Mouse (Mus musculus) megakaryocyte-erythroid progenitor cell, adult 5-6 weeks (primary cell): Measurements from ENCODE around the gene Nacc2. TPM values are rescaled to one million over a fixed set of nuclear protein-coding genes. Genes with fewer than 3 reads are reported as not detected.

Experiments used
- ATAC-seq: replicated peaks from 2 replicates; pipeline ENCODE4 v1.8.0; 2016; ENCODE audit warnings: mild to moderate bottlenecking, inconsistent platforms; ENCODE audit not compliant: severe bottlenecking, poor library complexity, low FRiP score, low TSS enrichment
- total RNA-seq, 2 experiments: library from RNA; stranded (forward) in 1 of 2; stranded (reverse) in 1 of 2; fragments of 200-1000, 215-1000 nt in 1 of 2; fragments of >200 nt in 1 of 2; fragmentation: Nextera tagmentation in 1 of 2; gene quantifications; 2 replicates each; pipeline ENCODE4 v1.2.3; 2014 to 2017

The Nacc2 gene
- total RNA-seq, 2 experiments from 2014 or later, result 3.8 to 5.2 TPM

GRCm38 (mm10) chr2:26107011-26107410, 16.0 kb downstream of the Nacc2 start:
- ATAC-seq, result no peak

- ATAC-seq, result no peak
These were observed 16.8 kb downstream of the Nacc2 start for GRCm38 (mm10) chr2:26106233-26106632.

- ATAC-seq, result no peak
These were observed 22.7 kb downstream of the Nacc2 start for GRCm38 (mm10) chr2:26100296-26100695.

GRCm38 (mm10) chr2:26099851-26100250, 23.2 kb downstream of the Nacc2 start:
- ATAC-seq, result peak; percentile 68

- ATAC-seq, result no peak
These were observed 23.8 kb downstream of the Nacc2 start for GRCm38 (mm10) chr2:26099260-26099659.

GRCm38 (mm10) chr2:26093897-26094296, 29.1 kb downstream of the Nacc2 start:
- ATAC-seq, result no peak

- ATAC-seq, result 0 out of 2 replicates have a peak, but pooled peaks have one; percentile 16
These were observed 31.1 kb downstream of the Nacc2 start for GRCm38 (mm10) chr2:26091771-26092393.

GRCm38 (mm10) chr2:26090876-26091770, 31.9 kb downstream of the Nacc2 start:
- ATAC-seq, result no peak

GRCm38 (mm10) chr2:26089005-26089404, 34.0 kb downstream of the Nacc2 start:
- peak; percentile 32; the same call in 1 of the 2 replicates for ATAC-seq

- ATAC-seq, result peak; percentile 91
These were observed 36.0 kb downstream of the Nacc2 start for GRCm38 (mm10) chr2:26086926-26087600.

GRCm38 (mm10) chr2:26086505-26086904, 36.5 kb downstream of the Nacc2 start:
- 0 out of 2 replicates have a peak, but pooled peaks have one; percentile 7 for ATAC-seq

- no peak for ATAC-seq
These were observed 40.1 kb downstream of the Nacc2 start for GRCm38 (mm10) chr2:26082883-26083282.

GRCm38 (mm10) chr2:26080830-26081229, 42.2 kb downstream of the Nacc2 start:
- ATAC-seq, result no peak

GRCm38 (mm10) chr2:26079409-26079808, 43.6 kb downstream of the Nacc2 start:
- no peak for ATAC-seq

GRCm38 (mm10) chr2:26077068-26077467, 46.0 kb downstream of the Nacc2 start:
- ATAC-seq, result no peak

- no peak for ATAC-seq
These were observed 46.9 kb downstream of the Nacc2 start for GRCm38 (mm10) chr2:26076121-26076520.

- ATAC-seq, result no peak
These were observed 48.5 kb downstream of the Nacc2 start for GRCm38 (mm10) chr2:26074551-26074950.

- ATAC-seq, result no peak
These were observed 54.4 kb downstream of the Nacc2 start for GRCm38 (mm10) chr2:26068592-26068991.

GRCm38 (mm10) chr2:26068175-26068574, 54.8 kb downstream of the Nacc2 start:
- ATAC-seq, result peak; percentile 64

GRCm38 (mm10) chr2:26066527-26066926, 56.5 kb downstream of the Nacc2 start:
- ATAC-seq, result no peak
